Mouse (Mus musculus) erythroblast, adult 5-6 weeks (primary cell): Measurements from ENCODE around the gene Hsd17b3. TPM values are rescaled to one million over a fixed set of nuclear protein-coding genes. Genes with fewer than 3 reads are reported as not detected.

ENCODE experiments used
- ATAC-seq: replicated peaks from 2 replicates; pipeline ENCODE4 v1.8.0; 2016; ENCODE audit warnings: moderate number of reproducible peaks, mild to moderate bottlenecking, moderate TSS enrichment, inconsistent platforms; ENCODE audit not compliant: poor library complexity, low FRiP score, severe bottlenecking
- total RNA-seq, 2 experiments: library from RNA; stranded (forward) in 1 of 2; stranded (reverse) in 1 of 2; fragments of 150-400 nt in 1 of 2; fragments of 200-764, 138-1000 nt in 1 of 2; gene quantifications; 2 replicates each; pipeline versions ENCODE4 v1.2.3 to v1.2.4; 2015 to 2017; ENCODE audit warnings: low replicate concordance in 2 of 2

Gene Hsd17b3
- total RNA-seq, 2 experiments from 2014 or later: not detected

GRCm38 (mm10) chr13:64031254-64031653 lies 57.8 kb downstream of the Hsd17b3 start:
- no peak for ATAC-seq

- no peak for ATAC-seq
Observed at GRCm38 (mm10) chr13:64030792-64031191, 58.2 kb downstream of the Hsd17b3 start.

GRCm38 (mm10) chr13:64024803-64025202 lies 64.2 kb downstream of the Hsd17b3 start:
- no peak for ATAC-seq

- ATAC-seq: no peak
Observed at GRCm38 (mm10) chr13:64022786-64023468, 66.1 kb downstream of the Hsd17b3 start.

- ATAC-seq: no peak
Observed at GRCm38 (mm10) chr13:64020902-64021311, 68.1 kb downstream of the Hsd17b3 start.

GRCm38 (mm10) chr13:64018586-64019141 lies 70.4 kb downstream of the Hsd17b3 start:
- no peak for ATAC-seq

- ATAC-seq: no peak
Observed at GRCm38 (mm10) chr13:64016048-64016447, 73.0 kb downstream of the Hsd17b3 start.

- ATAC-seq: no peak
Observed at GRCm38 (mm10) chr13:64011157-64011556, 77.9 kb downstream of the Hsd17b3 start.

Other genes starting within 250 kb of the Hsd17b3 start
- gene Slc35d2, start 40.1 kb upstream of the Hsd17b3 start, total RNA-seq (2015; ENCODE audit: low replicate concordance): 5.0 and 5.2 TPM in 2 replicates
- gene Slc35d2, start 40.1 kb upstream of the Hsd17b3 start, total RNA-seq (2017; ENCODE audit: low replicate concordance): 1.7 and 4.0 TPM in 2 replicates
- 25.0 and 29.7 TPM in 2 replicates for gene Zfp367, start 64.0 kb upstream of the Hsd17b3 start, total RNA-seq (2015; ENCODE audit: low replicate concordance)
- gene Zfp367, start 64.0 kb upstream of the Hsd17b3 start, total RNA-seq (2017; ENCODE audit: low replicate concordance): 29.6 and 43.4 TPM in 2 replicates
- 4.0 TPM in 1 of 2 replicates, not detected in the other for gene Habp4, start 72.6 kb upstream of the Hsd17b3 start, total RNA-seq (2015; ENCODE audit: low replicate concordance)
- 0.17 and 3.3 TPM in 2 replicates for gene Habp4, start 72.6 kb upstream of the Hsd17b3 start, total RNA-seq (2017; ENCODE audit: low replicate concordance)
- gene Cdc14b, start 186.1 kb upstream of the Hsd17b3 start, total RNA-seq (2015; ENCODE audit: low replicate concordance): 0.63 and 1.2 TPM in 2 replicates
- 0.51 TPM in 1 of 2 replicates, not detected in the other for gene Cdc14b, start 186.1 kb upstream of the Hsd17b3 start, total RNA-seq (2017; ENCODE audit: low replicate concordance)
- 3.1 and 6.5 TPM in 2 replicates for gene Aaed1, start 223.5 kb upstream of the Hsd17b3 start, total RNA-seq (2015; ENCODE audit: low replicate concordance)
- gene Aaed1, start 223.5 kb upstream of the Hsd17b3 start, total RNA-seq (2017; ENCODE audit: low replicate concordance): 11.8 and 13.0 TPM in 2 replicates